Mouse (Mus musculus): ENCODE measurements around the gene Gsdmc3. TPM values are rescaled to one million over a fixed set of nuclear protein-coding genes. Genes with fewer than 3 reads are reported as not detected.

Gsdmc3 gene
- under 1 TPM in 1 of 2 experiments, not detected in 1; 0.20 TPM for total RNA-seq (2023)

DNA sequence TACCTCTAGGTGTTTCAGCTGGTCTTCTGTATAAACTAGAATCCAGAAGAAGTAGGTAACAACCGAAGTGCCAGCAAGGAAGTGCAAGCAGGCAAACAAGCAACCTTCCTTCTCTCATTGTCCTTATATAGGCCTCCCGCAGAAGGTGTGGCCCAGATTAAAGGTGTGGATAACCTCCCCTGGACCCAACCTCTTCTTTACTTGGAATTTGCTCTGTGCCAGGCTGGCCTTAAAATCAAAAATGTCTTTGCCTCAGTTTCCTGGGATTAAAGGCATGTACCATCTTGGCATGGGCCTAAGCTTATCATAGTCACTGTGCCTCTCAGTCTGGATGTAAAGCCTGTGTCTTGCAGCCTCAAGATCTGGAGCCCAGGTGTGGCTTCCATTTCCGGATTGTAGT, at the start of gene Gsdmc3:
TSS of gene Gsdmc3 (minus strand) at position 101 of the 400 bp plus-strand sequence.

DNA sequence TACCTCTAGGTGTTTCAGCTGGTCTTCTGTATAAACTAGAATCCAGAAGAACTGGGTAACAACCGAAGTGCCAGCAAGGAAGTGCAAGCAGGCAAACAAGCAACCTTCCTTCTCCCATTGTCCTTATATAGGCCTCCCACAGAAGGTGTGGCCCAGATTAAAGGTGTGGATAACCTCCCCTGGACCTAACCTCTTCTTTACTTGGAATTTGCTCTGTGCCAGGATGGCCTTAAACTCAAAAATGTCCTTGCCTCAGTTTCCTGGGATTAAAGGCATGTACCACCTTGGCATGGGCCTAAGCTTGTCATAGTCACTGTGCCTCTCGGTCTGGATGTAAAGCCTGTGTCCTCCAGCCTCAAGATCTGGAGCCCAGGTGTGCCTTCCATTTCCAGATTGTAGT, 33.8 kb upstream of the Gsdmc3 start, which contains the start of gene Gsdmc4:
TSS of gene Gsdmc4 (minus strand) at position 101 of the 400 bp plus-strand sequence.

Other genes starting within 250 kb of the Gsdmc3 start
- not detected for gene Gsdmc2, start 33.4 kb downstream of the Gsdmc3 start, total RNA-seq (2023)
- under 1 TPM in 1 of 2 experiments, not detected in 1; 0.24 TPM for gene Gsdmc4, start 33.7 kb upstream of the Gsdmc3 start, total RNA-seq (2023)
- 100 to 1,000 TPM; 382 to 399 TPM for gene Fam49b, start 181.9 kb upstream of the Gsdmc3 start, total RNA-seq (2023)

Data from neutrophil, adult 59 days (primary cell).